Mouse (Mus musculus) limb, embryonic 14.5 days (tissue): Measurements from ENCODE around the gene Tmem104. TPM values are rescaled to one million over a fixed set of nuclear protein-coding genes. Genes with fewer than 3 reads are reported as not detected.

Experiments
- ATAC-seq: fragments of 200-750 bp; cut with Nextera tagmentation; 2 replicates; pipeline ENCODE4 v1.8.0; 2017; ENCODE audit warnings: low read depth, moderate number of reproducible peaks, moderate TSS enrichment; ENCODE audit not compliant: low FRiP score
- DNase-seq: peaks from one replicate; pipeline ENCODE4 v3.0.0-alpha.2; 2015; ENCODE audit warnings: low spot score
- H3K27ac ChIP-seq: fragments of 300-500 bp; sonication (generic); replicated peaks from 2 replicates; pipeline ENCODE4 v1.5.1; 2014; ENCODE audit warnings: low read depth, mild to moderate bottlenecking, low read length, moderate library complexity, mixed read lengths
- H3K27me3 ChIP-seq: fragments of 300-500 bp; sonication (generic); 2 replicates; pipeline ENCODE4 v1.6.1; 2014; ENCODE audit warnings: low read length, mixed read lengths; ENCODE audit not compliant: control insufficient read depth, insufficient read depth
- H3K36me3 ChIP-seq: fragments of 300-500 bp; sonication (generic); 2 replicates; pipeline ENCODE4 v1.6.1; 2014; ENCODE audit warnings: mild to moderate bottlenecking, low read length, moderate library complexity, mixed read lengths; ENCODE audit not compliant: control insufficient read depth, insufficient read depth
- H3K4me1 ChIP-seq: fragments of 300-500 bp; sonication (generic); 2 replicates; pipeline ENCODE4 v1.6.1; 2014; ENCODE audit warnings: antibody characterized with exemption, low read length, mixed read lengths; ENCODE audit not compliant: control insufficient read depth, insufficient read depth
- H3K4me2 ChIP-seq: fragments of 300-500 bp; sonication (generic); replicated peaks from 2 replicates; pipeline ENCODE4 v1.6.1; 2014; ENCODE audit warnings: low read depth, mild to moderate bottlenecking, low read length, moderate library complexity; ENCODE audit not compliant: severe bottlenecking
- H3K4me3 ChIP-seq: fragments of 300-500 bp; sonication (generic); replicated peaks from 2 replicates; pipeline ENCODE4 v1.5.1; 2014; ENCODE audit warnings: low read length
- H3K9ac ChIP-seq: fragments of 300-500 bp; sonication (generic); 2 replicates; pipeline ENCODE4 v1.6.1; 2014; ENCODE audit warnings: mild to moderate bottlenecking, low read depth, low read length, moderate library complexity; ENCODE audit not compliant: severe bottlenecking
- H3K9me3 ChIP-seq: fragments of 300-500 bp; sonication (generic); 2 replicates; pipeline ENCODE4 v1.6.1; 2016; ENCODE audit warnings: low read length; ENCODE audit not compliant: control insufficient read depth
- POLR2A ChIP-seq: fragments of 200-500 bp; IDR thresholded peaks from 2 replicates; pipeline ENCODE4 v1.8.0; 2012; ENCODE audit warnings: inconsistent platforms, mild to moderate bottlenecking, moderate library complexity, borderline replicate concordance; ENCODE audit not compliant: insufficient read depth, insufficient read length; ENCODE audit errors: extremely low read depth
- WGBS: fragments of 180-500 bp; shearing (Covaris S2); extraction: QIAGEN DNeasy Blood & Tissue Kit; methylation state at CpG from one replicate; pipeline ENCODE4 v1.1.7; 2014; 5-methylcytosine and 5-hydroxymethylcytosine counted together
- polyA plus RNA-seq, 2 experiments: library from polyadenylated mRNA; depleted of rRNA in 1 of 2; stranded (reverse) in 1 of 2; unstranded in 1 of 2; fragments of >200 nt; fragmentation: Nextera tagmentation in 1 of 2; extraction: Ambion mirVana in 1 of 2; gene quantifications; 2 replicates each; pipeline versions ENCODE4 v1.2.1 to v1.2.3; 2012 to 2014

Tmem104 gene
- polyA plus RNA-seq, 2 experiments: 9.2 to 12.4 TPM

DNA sequence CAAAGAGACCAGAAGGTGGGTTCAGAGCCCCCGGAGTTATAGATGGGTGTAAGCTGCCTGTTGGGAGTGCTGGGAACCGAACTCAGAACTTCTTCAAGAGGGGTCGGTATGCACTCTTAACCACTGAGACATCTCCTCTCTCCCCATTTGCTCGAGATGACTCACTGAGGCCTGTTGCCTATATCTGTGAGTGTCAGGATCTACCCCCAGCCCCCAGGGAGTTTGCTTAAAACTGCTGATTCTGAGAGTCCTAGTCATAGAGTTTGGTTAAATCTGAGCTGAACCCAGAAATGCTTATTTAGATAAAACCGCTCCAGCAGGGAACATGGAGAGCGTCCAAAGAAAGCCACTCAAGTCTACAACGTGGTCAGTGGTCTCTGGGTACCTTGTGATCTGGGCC, 86.9 kb downstream of the Tmem104 start:
- WGBS: 91% methylated on average over 7 of the region's 7 CpGs
- ATAC-seq (no peak), DNase-seq (no peak)
- Histone ChIP-seq H3K36me3 (peaks cover 8% of the 10 kb centered on the region), H3K9me3 (no peaks in the 10 kb centered on the region), H3K27me3 (no peaks in the 10 kb centered on the region), H3K4me1 (peaks cover 14% of the 10 kb centered on the region), H3K4me2 (no peak overlapping the region), H3K9ac (no peak overlapping the region), H3K4me3 (no peak overlapping the region), H3K27ac (no peak overlapping the region)
- TF ChIP-seq POLR2A: no peak

DNA sequence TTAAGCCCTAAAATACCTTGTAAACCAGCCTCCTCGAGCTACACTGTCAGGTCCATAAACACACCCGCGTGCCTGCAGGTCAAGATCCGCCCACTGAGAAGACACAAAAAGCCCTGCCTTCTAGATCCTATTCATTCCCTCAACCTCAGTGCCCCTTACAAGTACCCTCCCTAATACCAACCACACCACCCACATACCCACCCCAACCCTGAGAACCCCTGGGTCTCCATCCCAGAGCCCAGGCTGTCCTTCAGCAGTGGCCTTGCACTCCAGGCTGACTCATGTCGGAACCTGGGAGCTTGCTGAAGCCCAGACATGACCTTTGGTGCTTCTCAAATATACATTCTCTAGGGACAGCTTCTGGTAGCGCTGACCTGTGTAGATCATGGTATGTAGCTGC, 87.5 kb downstream of the Tmem104 start:
- Histone ChIP-seq H3K4me3 (no peak overlapping the region), H3K27ac (no peak overlapping the region), H3K4me2 (no peak overlapping the region), H3K9me3 (no peaks in the 10 kb centered on the region), H3K27me3 (no peaks in the 10 kb centered on the region), H3K9ac (no peak overlapping the region), H3K4me1 (peaks cover 14% of the 10 kb centered on the region), H3K36me3 (peaks cover 6% of the 10 kb centered on the region; the same call in 1 of the 2 replicates)
- ATAC-seq: no peak
- DNase-seq: no peak
- WGBS: 87% methylated on average over 6 of the region's 6 CpGs
- TF ChIP-seq POLR2A: no peak

DNA sequence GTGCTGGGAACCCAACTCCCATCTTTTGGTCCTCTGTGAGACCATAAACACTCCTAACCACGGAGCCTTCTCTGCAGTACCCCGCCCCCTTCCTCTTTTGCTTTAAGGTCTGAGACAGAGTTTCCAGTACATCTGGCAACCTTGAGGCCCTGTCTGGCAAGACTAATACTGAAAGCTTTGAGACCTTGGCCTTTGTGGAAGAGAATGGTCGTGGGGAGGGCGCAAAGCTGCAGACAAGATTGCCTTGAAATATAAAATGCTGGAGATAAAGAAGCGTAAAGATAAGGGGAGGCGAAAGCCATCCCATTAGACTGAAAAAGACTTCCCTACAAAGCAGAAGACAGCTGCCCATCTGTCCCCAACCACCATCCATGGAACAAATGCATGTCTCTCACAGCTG, 88.2 kb downstream of the Tmem104 start:
- Histone ChIP-seq H3K27ac (no peak overlapping the region), H3K4me1 (peaks cover 14% of the 10 kb centered on the region), H3K9me3 (no peaks in the 10 kb centered on the region), H3K36me3 (peaks cover 6% of the 10 kb centered on the region; the same call in 1 of the 2 replicates), H3K27me3 (no peaks in the 10 kb centered on the region), H3K4me2 (no peak overlapping the region), H3K9ac (no peak overlapping the region), H3K4me3 (peak overlapping the region; percentile 59; the same call in 1 of the 2 replicates)
- DNase-seq: no peak
- no peak for ATAC-seq
- 82% methylated on average over 6 of the region's 6 CpGs for WGBS
- no peak for TF ChIP-seq POLR2A

DNA sequence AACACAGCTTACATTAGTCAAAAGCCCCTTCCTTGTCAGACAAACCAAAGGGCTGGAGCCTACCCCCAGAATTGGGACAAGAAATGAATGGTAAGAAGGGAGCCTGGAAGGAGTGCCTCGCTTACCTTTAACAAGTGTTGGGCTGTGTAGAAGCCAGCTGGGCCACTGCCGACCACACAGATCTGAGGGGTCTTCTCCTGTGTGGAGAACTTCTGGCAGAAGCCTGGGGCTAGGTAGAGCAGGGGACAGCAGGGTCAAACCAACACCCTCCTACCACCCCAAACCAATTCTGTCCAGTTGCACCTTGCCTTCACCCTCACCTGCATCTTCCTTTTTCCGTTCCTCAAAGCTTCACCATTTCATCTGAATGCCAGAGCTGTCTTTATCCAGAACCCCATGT, 88.7 kb downstream of the Tmem104 start:
- H3K4me2 ChIP-seq: peak overlapping the region; percentile 85
- TF ChIP-seq POLR2A: no peak
- ATAC-seq: no peak
- H3K9ac ChIP-seq: no peak overlapping the region
- 65% methylated on average over 3 of the region's 3 CpGs for WGBS
- peak overlapping the region; percentile 59 for H3K4me3 ChIP-seq
- H3K36me3 ChIP-seq: peaks cover 6% of the 10 kb centered on the region; the same call in 1 of the 2 replicates
- no peaks in the 10 kb centered on the region for H3K27me3 ChIP-seq
- peaks cover 14% of the 10 kb centered on the region for H3K4me1 ChIP-seq
- H3K9me3 ChIP-seq: no peaks in the 10 kb centered on the region
- H3K27ac ChIP-seq: no peak overlapping the region
- DNase-seq: no peak

DNA sequence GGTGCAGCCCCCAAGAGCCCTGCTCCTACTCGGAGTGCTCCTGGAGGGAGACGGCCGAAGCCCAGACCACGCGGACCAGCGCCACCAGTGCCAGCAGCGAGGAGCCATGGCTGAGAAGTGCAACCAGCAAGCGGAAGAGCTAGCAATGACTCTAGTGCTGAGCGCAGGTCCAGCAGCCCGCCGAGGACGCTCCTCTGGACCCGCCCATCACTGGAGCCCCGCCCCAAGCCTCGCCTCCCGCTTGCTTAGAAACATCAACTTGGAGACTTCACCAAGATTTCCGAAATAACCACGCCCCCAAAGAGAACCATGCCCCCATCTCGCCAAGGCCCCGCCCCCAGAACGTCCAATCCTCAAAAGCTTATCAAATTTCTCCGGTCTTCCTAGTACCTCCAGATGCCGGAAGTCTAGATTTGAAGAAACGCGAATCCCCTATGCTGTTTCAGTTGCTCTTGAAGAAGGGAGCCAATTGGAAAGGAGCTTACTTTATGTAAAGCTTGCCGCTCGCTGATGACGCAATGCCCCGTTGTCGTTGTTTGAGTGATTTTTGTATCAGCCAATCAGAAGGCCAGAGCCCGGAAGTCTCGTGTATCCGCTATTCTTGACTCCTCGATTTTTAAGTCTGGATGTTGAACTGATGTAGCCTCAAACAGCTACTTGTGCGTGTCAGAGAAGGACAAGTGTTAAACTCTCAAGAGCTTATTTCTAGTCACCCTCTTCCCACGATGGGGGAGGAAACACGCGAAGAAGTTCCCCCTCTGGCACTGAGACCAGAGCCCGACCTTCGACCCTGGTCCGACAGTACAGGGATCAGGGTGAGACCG, 89.7 kb downstream of the Tmem104 start, which contains the start of gene Fdxr:
TSS of gene Fdxr (minus strand) at position 271 of the 824 bp plus-strand sequence.
- Histone ChIP-seq H3K36me3 (peaks cover 1% of the 10 kb centered on the region; the same call in 1 of the 2 replicates), H3K4me2 (peak within 1 kb of the TSS; percentile 85), H3K4me1 (peaks cover 14% of the 10 kb centered on the region), H3K4me3 (peak within 1 kb of the TSS; percentile 59), H3K9me3 (no peaks in the 10 kb centered on the region), H3K27ac (peak within 1 kb of the TSS; percentile 75), H3K27me3 (no peaks in the 10 kb centered on the region), H3K9ac (peak within 1 kb of the TSS; percentile 70)
- 1% methylated on average over 42 of the region's 42 CpGs for WGBS
- peak; percentile 100 for DNase-seq
- peak; percentile 87; the same call in 1 of the 2 replicates for TF ChIP-seq POLR2A
- peak; percentile 96 for ATAC-seq
